16 mouse cellular contexts compared by ENCODE assay signal in genomic region chr7:110823593-110823992, GRCm38 (mm10). TPM values are rescaled to one million over a fixed set of nuclear protein-coding genes. Genes with fewer than 3 reads are reported as not detected.
DNase-seq lines count a peak whose midpoint lies in the region; ATAC-seq and TF ChIP-seq lines count a peak whose summit lies in the region.
"Had no signal": no experiment of that assay in that cellular context is flagged by ENCODE, and none has a peak within 500 bp of the region (broad histone marks: within the 10 kb centered on the region; RNA-seq: fewer than 3 reads in every experiment).

No protein-coding gene starts in this region.

- peaks cover 58% of the 10 kb centered on the region for H3K36me3 ChIP-seq in heart, embryonic 13.5 days
- H3K36me3 ChIP-seq in heart, embryonic 11.5 days (ENCODE audit: control insufficient read depth, insufficient read depth, low read length): peaks cover 5% of the 10 kb centered on the region; the same call in 1 of the 2 replicates
- peaks cover 33% of the 10 kb centered on the region for H3K36me3 ChIP-seq in lung, embryonic 15.5 days
- H3K36me3 ChIP-seq in midbrain, embryonic 13.5 days: peaks cover 26% of the 10 kb centered on the region

- no peak overlapping the region for H3K4me3 ChIP-seq in heart, embryonic 13.5 days
- H3K4me3 ChIP-seq in heart, embryonic 11.5 days (ENCODE audit: low read depth, low read length): no peak overlapping the region
- H3K4me3 ChIP-seq in lung, embryonic 15.5 days: no peak overlapping the region
- no peak overlapping the region for H3K4me3 ChIP-seq in lung, adult 2 months (replicated peaks; ENCODE audit: extremely low read depth, low read depth, low read length)
- no peak overlapping the region for H3K4me3 ChIP-seq in midbrain, embryonic 13.5 days (replicated peaks)
- H3K4me3 ChIP-seq: embryonic facial prominence, embryonic 13.5 days had no signal

- no peaks in the 10 kb centered on the region for H3K27me3 ChIP-seq in heart, embryonic 13.5 days (replicated peaks)
- no peaks in the 10 kb centered on the region for H3K27me3 ChIP-seq in heart, embryonic 11.5 days (ENCODE audit: control insufficient read depth, insufficient read depth, low read length)
- no peaks in the 10 kb centered on the region for H3K27me3 ChIP-seq in lung, embryonic 15.5 days
- H3K27me3 ChIP-seq in midbrain, embryonic 13.5 days: no peaks in the 10 kb centered on the region
- H3K27me3 ChIP-seq: embryonic facial prominence, embryonic 13.5 days had no signal

- TF ChIP-seq CTCF in lung, adult 2 months (IDR thresholded peaks at IDR 0.05; ENCODE audit: insufficient read depth, low read length): no peak

- H3K27ac ChIP-seq in heart, embryonic 13.5 days (replicated peaks): peak overlapping the region; percentile 58; the same call in 1 of the 2 replicates
- H3K27ac ChIP-seq in heart, embryonic 11.5 days (ENCODE audit: low read depth, low read length): no peak overlapping the region
- no peak overlapping the region for H3K27ac ChIP-seq in lung, embryonic 15.5 days
- no peak overlapping the region for H3K27ac ChIP-seq in midbrain, embryonic 13.5 days
- H3K27ac ChIP-seq: embryonic facial prominence, embryonic 13.5 days; hindbrain, embryonic 14.5 days had no signal

- ATAC-seq in heart, embryonic 13.5 days (ENCODE audit: extremely low read depth, insufficient number of reproducible peaks, low FRiP score, low TSS enrichment): no peak
- no peak for ATAC-seq in heart, embryonic 11.5 days (replicated peaks; ENCODE audit: insufficient number of reproducible peaks, low FRiP score, low TSS enrichment)
- ATAC-seq in lung, embryonic 15.5 days (ENCODE audit: borderline replicate concordance, extremely low read depth, low FRiP score, low TSS enrichment): peak; percentile 50; the same call in 1 of the 2 replicates
- ATAC-seq in erythroblast, adult 5-6 weeks (replicated peaks; ENCODE audit: low FRiP score, poor library complexity, severe bottlenecking): 0 out of 2 replicates have a peak, but pooled peaks have one; percentile 22
- ATAC-seq in monocyte, adult 5-6 weeks (replicated peaks; ENCODE audit: insufficient number of reproducible peaks, low FRiP score, low TSS enrichment, poor library complexity, severe bottlenecking): peak; percentile 50; the same call in 1 of the 2 replicates
- no peak for ATAC-seq in midbrain, embryonic 13.5 days

- no peak overlapping the region for H3K4me2 ChIP-seq in heart, embryonic 13.5 days
- no peak overlapping the region for H3K4me2 ChIP-seq in heart, embryonic 11.5 days
- no peak overlapping the region for H3K4me2 ChIP-seq in lung, embryonic 15.5 days
- H3K4me2 ChIP-seq in midbrain, embryonic 13.5 days (replicated peaks): no peak overlapping the region
- H3K4me2 ChIP-seq: embryonic facial prominence, embryonic 13.5 days; hindbrain, embryonic 14.5 days had no signal

- no peak for TF ChIP-seq POLR2A in lung, adult 2 months (IDR thresholded peaks at IDR 0.05; ENCODE audit: borderline replicate concordance, extremely low read depth, low read depth, low read length)

- DNase-seq in lung, adult 2 months: no peak
- no peak for DNase-seq in adrenal gland, adult 2 months
- DNase-seq: B cell, adult 2 months; cerebellum, postnatal 14 days; kidney, adult 8-10 months; lung, postnatal 36 days; right cerebral cortex, postnatal 4 days; thymus, postnatal 36 days had no signal

- 43% methylated on average over 4 of the region's 4 CpGs for WGBS in heart, embryonic 13.5 days
- WGBS in heart, embryonic 11.5 days (ENCODE audit: insufficient replicate concordance): 61% methylated on average over 4 of the region's 4 CpGs
- 47% methylated on average over 4 of the region's 4 CpGs for WGBS in lung, embryonic 15.5 days
- 61% methylated on average over 4 of the region's 4 CpGs for WGBS in lung, adult 2 months
- WGBS in midbrain, embryonic 13.5 days: 82% methylated on average over 4 of the region's 4 CpGs

- peaks cover 59% of the 10 kb centered on the region for H3K4me1 ChIP-seq in heart, embryonic 13.5 days
- peaks cover 28% of the 10 kb centered on the region for H3K4me1 ChIP-seq in heart, embryonic 11.5 days (ENCODE audit: control insufficient read depth, insufficient read depth, low read length)
- H3K4me1 ChIP-seq in lung, embryonic 15.5 days: peaks cover 28% of the 10 kb centered on the region
- peaks cover 6% of the 10 kb centered on the region; the same call in 1 of the 2 replicates for H3K4me1 ChIP-seq in lung, adult 2 months (ENCODE audit: control insufficient read depth, insufficient read depth, low read length)
- no peaks in the 10 kb centered on the region for H3K4me1 ChIP-seq in midbrain, embryonic 13.5 days (replicated peaks)

- H3K9me3 ChIP-seq in heart, embryonic 13.5 days: no peaks in the 10 kb centered on the region
- no peaks in the 10 kb centered on the region for H3K9me3 ChIP-seq in heart, embryonic 11.5 days (replicated peaks; ENCODE audit: control insufficient read depth, low read length)
- H3K9me3 ChIP-seq in lung, embryonic 15.5 days: no peaks in the 10 kb centered on the region
- H3K9me3 ChIP-seq in midbrain, embryonic 13.5 days: no peaks in the 10 kb centered on the region
- H3K9me3 ChIP-seq: embryonic facial prominence, embryonic 13.5 days had no signal

- peak overlapping the region; percentile 24; the same call in 1 of the 2 replicates for H3K9ac ChIP-seq in heart, embryonic 13.5 days
- no peak overlapping the region for H3K9ac ChIP-seq in heart, embryonic 11.5 days (ENCODE audit: low read depth, low read length)
- H3K9ac ChIP-seq in lung, embryonic 15.5 days: no peak overlapping the region
- no peak overlapping the region for H3K9ac ChIP-seq in midbrain, embryonic 13.5 days (replicated peaks)
- H3K9ac ChIP-seq: embryonic facial prominence, embryonic 13.5 days; hindbrain, embryonic 14.5 days had no signal

RNA-seq across cellular contexts. Expression of gene Rnf141, which starts 20.7 kb away (rescaled TPM):
- polyA plus RNA-seq in heart, embryonic 13.5 days (2015; fragmentation: Nextera tagmentation; extraction: Ambion mirVana): 27.6 and 29.2 TPM in 2 replicates
- polyA plus RNA-seq in heart, embryonic 11.5 days (2014; fragmentation: Nextera tagmentation; extraction: Ambion mirVana): 34.1 and 35.5 TPM in 2 replicates
- 34.1 and 38.8 TPM in 2 replicates for polyA plus RNA-seq in lung, embryonic 15.5 days (2015; fragmentation: Nextera tagmentation; extraction: Ambion mirVana)
- polyA plus RNA-seq in lung, adult 2 months (2012; rRNA removed): 36.3 and 53.1 TPM in 2 replicates
- total RNA-seq in erythroblast, adult 5-6 weeks (2015; ENCODE audit: low replicate concordance): 11.0 and 17.8 TPM in 2 replicates
- 12.3 and 14.7 TPM in 2 replicates for total RNA-seq in erythroblast, adult 5-6 weeks (2017; ENCODE audit: low replicate concordance)
- 19.8 to 50.6 TPM (median 21.2 TPM) in 3 replicates for total RNA-seq in monocyte, adult 5-6 weeks (2017)
- 24.8 and 25.7 TPM in 2 replicates for polyA plus RNA-seq in midbrain, embryonic 13.5 days (2015; fragmentation: Nextera tagmentation; extraction: Ambion mirVana)
- total RNA-seq in adrenal gland, adult 2 months (2021): 10 to 100 TPM; 56.0 to 56.3 TPM
- polyA plus RNA-seq in adrenal gland, adult 2 months (2012; rRNA removed): 9.9 and 10.8 TPM in 2 replicates

RNA-seq across cellular contexts. Expression of gene Lyve1, which starts 39.4 kb away (rescaled TPM):
- polyA plus RNA-seq in heart, embryonic 13.5 days (2015; fragmentation: Nextera tagmentation; extraction: Ambion mirVana): 6.2 TPM in 2 replicates
- polyA plus RNA-seq in heart, embryonic 11.5 days (2014; fragmentation: Nextera tagmentation; extraction: Ambion mirVana): 3.1 and 3.4 TPM in 2 replicates
- polyA plus RNA-seq in lung, embryonic 15.5 days (2015; fragmentation: Nextera tagmentation; extraction: Ambion mirVana): 48.2 and 55.6 TPM in 2 replicates
- polyA plus RNA-seq in lung, adult 2 months (2012; rRNA removed): 82.0 and 157 TPM in 2 replicates
- total RNA-seq in erythroblast, adult 5-6 weeks (2015; ENCODE audit: low replicate concordance): 1.0 TPM in 1 of 2 replicates, not detected in the other
- 0.28 and 1.1 TPM in 2 replicates for total RNA-seq in erythroblast, adult 5-6 weeks (2017; ENCODE audit: low replicate concordance)
- not detected in 3 replicates for total RNA-seq in monocyte, adult 5-6 weeks (2017)
- 4.2 and 5.3 TPM in 2 replicates for polyA plus RNA-seq in midbrain, embryonic 13.5 days (2015; fragmentation: Nextera tagmentation; extraction: Ambion mirVana)
- total RNA-seq in adrenal gland, adult 2 months (2021): 10 to 100 TPM in 1 of 2 experiments, 1 to 10 TPM in 1; 9.7 to 12.5 TPM
- polyA plus RNA-seq in adrenal gland, adult 2 months (2012; rRNA removed): 4.0 and 4.9 TPM in 2 replicates

RNA-seq across cellular contexts. Expression of gene Ampd3, which starts 55.6 kb away (rescaled TPM):
- polyA plus RNA-seq in heart, embryonic 13.5 days (2015; fragmentation: Nextera tagmentation; extraction: Ambion mirVana): 5.1 and 6.0 TPM in 2 replicates
- 6.0 and 8.9 TPM in 2 replicates for polyA plus RNA-seq in heart, embryonic 11.5 days (2014; fragmentation: Nextera tagmentation; extraction: Ambion mirVana)
- polyA plus RNA-seq in lung, embryonic 15.5 days (2015; fragmentation: Nextera tagmentation; extraction: Ambion mirVana): 2.1 and 2.5 TPM in 2 replicates
- polyA plus RNA-seq in lung, adult 2 months (2012; rRNA removed): 21.8 and 23.5 TPM in 2 replicates
- total RNA-seq in erythroblast, adult 5-6 weeks (2015; ENCODE audit: low replicate concordance): 50.7 and 52.0 TPM in 2 replicates
- 53.8 and 57.6 TPM in 2 replicates for total RNA-seq in erythroblast, adult 5-6 weeks (2017; ENCODE audit: low replicate concordance)
- 13.4 to 25.6 TPM (median 13.7 TPM) in 3 replicates for total RNA-seq in monocyte, adult 5-6 weeks (2017)
- polyA plus RNA-seq in midbrain, embryonic 13.5 days (2015; fragmentation: Nextera tagmentation; extraction: Ambion mirVana): 2.9 and 3.7 TPM in 2 replicates
- 10 to 100 TPM; 15.4 to 26.2 TPM for total RNA-seq in adrenal gland, adult 2 months (2021)
- polyA plus RNA-seq in adrenal gland, adult 2 months (2012; rRNA removed): 15.6 and 16.1 TPM in 2 replicates

Comparison
In these comparisons a context has a peak if more than half of its experiments do, and no peak if none do; other contexts are left out.
1. ATAC-seq: peak in lung, embryonic 15.5 days (single experiment), erythroblast, adult 5-6 weeks (single experiment) and monocyte, adult 5-6 weeks (single experiment); none in heart, embryonic 13.5 days (single experiment), heart, embryonic 11.5 days (single experiment) and midbrain, embryonic 13.5 days (single experiment).